Mouse (Mus musculus) myocyte (in vitro differentiated cells): ENCODE results near the gene March2.

Experiments
- CEBPB ChIP-seq: IDR thresholded peaks from 2 replicates; pipeline ENCODE4 v1.6.1; 2011; ENCODE audit warnings: mild to moderate bottlenecking, moderate library complexity; ENCODE audit not compliant: poor library complexity, insufficient read depth, severe bottlenecking
- E2F4 ChIP-seq: IDR thresholded peaks from one replicate; pipeline ENCODE4 v1.6.1; 2011; ENCODE audit warnings: mild to moderate bottlenecking, control low read depth, moderate library complexity; ENCODE audit not compliant: insufficient read depth
- MAX ChIP-seq: IDR thresholded peaks from one replicate; pipeline ENCODE4 v1.6.1; 2011; ENCODE audit warnings: low read depth, mild to moderate bottlenecking, control low read depth
- POLR2A ChIP-seq: IDR thresholded peaks from one replicate; pipeline ENCODE4 v1.6.1; 2011; ENCODE audit warnings: low read depth, mild to moderate bottlenecking, control low read depth, moderate library complexity; ENCODE audit not compliant: insufficient read length
- USF1 ChIP-seq: IDR thresholded peaks from one replicate; pipeline ENCODE4 v1.6.1; 2011; ENCODE audit warnings: low read depth, mild to moderate bottlenecking, control low read depth, moderate library complexity

- no peak for TF ChIP-seq USF1
- no peak for TF ChIP-seq POLR2A
- no peak for TF ChIP-seq E2F4
- no peak for TF ChIP-seq MAX
- TF ChIP-seq CEBPB, result no peak
Observed at GRCm38 (mm10) chr17:33637516-33638276, 80.8 kb downstream of the March2 start, which contains the start of gene Pram1.
